Mouse (Mus musculus): ENCODE data around the gene Gm27027.

DNA sequence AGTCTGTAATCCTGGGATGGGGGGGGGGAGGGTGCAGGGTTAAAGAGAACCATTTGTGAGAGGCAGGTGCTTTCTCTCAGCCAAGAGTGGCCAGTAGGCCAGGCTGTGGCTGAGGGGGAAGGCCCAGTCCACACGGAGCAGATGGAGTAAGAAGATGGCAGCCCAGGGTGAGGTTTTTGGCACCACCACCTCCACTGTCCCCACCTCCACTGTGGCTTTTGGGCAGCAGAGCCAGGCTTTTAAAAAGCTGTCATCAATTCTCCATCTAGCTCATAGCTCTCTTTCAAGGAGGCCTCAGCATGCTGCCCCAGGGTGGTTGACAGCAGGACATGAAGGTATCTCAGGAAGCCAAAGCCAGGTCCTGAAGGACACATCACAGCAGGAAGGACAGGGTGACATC is 32.4 kb downstream of the Gm27027 start:
- TF ChIP-seq POLR2A (IDR thresholded peaks at IDR 0.05; ENCODE audit: low read depth, low read length), result no peak
- no peak for TF ChIP-seq CTCF (IDR thresholded peaks at IDR 0.05; ENCODE audit: extremely low read depth, insufficient read depth, insufficient read length, insufficient replicate concordance)

All from spleen, adult 2 months (tissue).